Mouse (Mus musculus): ENCODE measurements around the gene Usp8.

DNA sequence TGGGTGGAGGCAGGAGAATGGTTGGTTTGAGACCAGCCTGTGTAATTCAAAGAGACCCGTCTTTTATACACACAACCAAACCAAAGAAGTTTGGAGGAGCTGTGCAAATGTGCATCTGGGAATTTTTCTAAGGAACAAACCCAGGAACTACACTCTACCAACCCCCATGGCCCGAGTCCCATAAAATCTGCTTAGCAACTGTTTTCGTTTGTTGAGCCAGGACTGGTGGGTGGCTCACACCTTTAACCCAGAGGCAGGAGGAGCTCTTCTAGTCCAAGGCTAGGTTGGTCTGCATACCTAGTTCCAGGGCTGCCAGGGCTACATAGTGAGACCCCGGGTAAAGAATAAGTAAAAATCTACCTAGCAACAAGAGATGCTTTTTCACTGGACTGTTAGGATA lies 68.8 kb downstream of the Usp8 start:
- TF ChIP-seq CTCF (IDR thresholded peaks at IDR 0.05; ENCODE audit: control insufficient read depth, insufficient read depth, insufficient replicate concordance, low read depth, low read length): no peak
- no peak for TF ChIP-seq POLR2A (IDR thresholded peaks at IDR 0.05; ENCODE audit: control insufficient read depth, low read depth, low read length)
